Mouse (Mus musculus) embryonic fibroblast, embryonic 13.5 days (primary cell): ENCODE measurements around the gene Ugt1a9.

Experiments
- CTCF ChIP-seq: IDR thresholded peaks from 2 replicates; pipeline ENCODE4 v1.5.1; 2011; ENCODE audit warnings: mild to moderate bottlenecking, control low read depth, low read length, moderate library complexity, borderline replicate concordance; ENCODE audit not compliant: insufficient read depth
- POLR2A ChIP-seq: IDR thresholded peaks from 2 replicates; pipeline ENCODE4 v1.6.1; 2011; ENCODE audit warnings: low read depth, mild to moderate bottlenecking, control low read depth, low read length, moderate library complexity

DNA sequence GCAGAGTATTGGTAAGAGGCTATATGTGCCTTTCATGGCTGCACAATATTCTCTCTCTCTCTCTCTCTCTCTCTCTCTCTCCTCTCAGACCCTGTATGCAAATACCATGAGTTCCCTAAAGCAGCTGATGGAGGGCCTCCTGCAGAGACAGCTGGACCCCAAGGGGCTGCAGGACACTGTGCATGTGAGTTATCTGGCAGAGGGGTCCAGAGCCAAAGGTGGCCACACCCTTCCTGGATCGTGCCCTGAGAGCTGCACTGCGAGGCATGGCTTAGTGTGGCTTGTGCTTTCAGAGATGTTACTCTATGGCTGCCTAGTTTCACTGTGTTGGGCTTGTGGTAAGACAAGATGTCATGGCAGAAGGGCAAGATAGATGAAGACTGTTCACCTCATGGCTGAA, 177.1 kb downstream of the Ugt1a9 start:
- TF ChIP-seq CTCF (no peak), POLR2A (no peak)
